Comparison of ENCODE assay signal across 27 mouse cellular contexts in the genomic region with DNA sequence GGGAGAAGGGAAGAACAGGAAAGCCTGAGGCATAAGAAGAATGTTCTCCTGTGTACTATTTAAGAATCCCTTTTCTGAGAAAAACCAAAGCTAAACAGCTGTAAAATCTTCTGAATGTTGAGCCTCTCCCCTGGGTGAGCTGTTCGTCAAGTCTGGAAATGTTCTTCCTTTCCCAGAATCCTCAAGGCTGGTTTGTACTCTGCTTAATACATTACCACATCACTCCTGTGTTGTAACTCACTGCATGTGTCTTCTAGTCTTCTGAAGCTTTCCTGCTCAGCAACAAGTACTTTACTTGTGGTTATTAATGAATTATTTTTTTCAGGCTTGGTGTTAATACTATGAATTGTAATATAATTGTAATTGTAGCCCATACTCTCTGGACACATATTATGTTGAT.
"Had no signal": no experiment of that assay in that cellular context is flagged by ENCODE, and none has a peak within 500 bp of the region (broad histone marks: within the 10 kb centered on the region; RNA-seq: fewer than 3 reads in every experiment).

No protein-coding gene starts in this region.

- H3K4me1 ChIP-seq: heart, embryonic 10.5 days; heart, embryonic 12.5 days; hindbrain, embryonic 10.5 days; hindbrain, embryonic 12.5 days; intestine, embryonic 15.5 days; limb, embryonic 10.5 days; limb, embryonic 12.5 days; liver, embryonic 13.5 days; liver, embryonic 15.5 days had no signal

- H3K9ac ChIP-seq: heart, embryonic 12.5 days; hindbrain, embryonic 12.5 days; hindbrain, embryonic 14.5 days; intestine, embryonic 15.5 days; limb, embryonic 12.5 days; liver, embryonic 13.5 days; liver, embryonic 15.5 days had no signal

- H3K27me3 ChIP-seq: heart, embryonic 12.5 days; hindbrain, embryonic 12.5 days; intestine, embryonic 15.5 days; limb, embryonic 12.5 days; liver, embryonic 13.5 days; liver, embryonic 15.5 days had no signal

- DNase-seq: gastrocnemius, postnatal 14 days; gastrocnemius, postnatal 36 days; heart, adult 18-20 months; heart, postnatal 10 days; heart, postnatal 4 days; kidney, adult 18-20 months; kidney, adult 9 months; kidney, postnatal 10 days; kidney, postnatal 25 days; kidney, postnatal 4 days; liver; liver, embryonic 13.5 days had no signal

- H3K27ac ChIP-seq: heart, embryonic 10.5 days; hindbrain, embryonic 10.5 days; hindbrain, embryonic 12.5 days; hindbrain, embryonic 14.5 days; intestine, embryonic 15.5 days; layer of hippocampus, adult 2 months; left cerebral cortex, adult 2 months; limb, embryonic 10.5 days; limb, embryonic 12.5 days; liver, embryonic 13.5 days; liver, embryonic 15.5 days had no signal

- H3K9me3 ChIP-seq: intestine, embryonic 15.5 days; limb, embryonic 10.5 days; limb, embryonic 12.5 days; liver, embryonic 13.5 days; liver, embryonic 15.5 days had no signal

- H3K36me3 ChIP-seq: heart, embryonic 10.5 days; heart, embryonic 12.5 days; hindbrain, embryonic 10.5 days; hindbrain, embryonic 12.5 days; intestine, embryonic 15.5 days; limb, embryonic 10.5 days; limb, embryonic 12.5 days; liver, embryonic 13.5 days; liver, embryonic 15.5 days had no signal

- H3K4me2 ChIP-seq: heart, embryonic 12.5 days; hindbrain, embryonic 12.5 days; hindbrain, embryonic 14.5 days; intestine, embryonic 15.5 days; limb, embryonic 12.5 days; liver, embryonic 11.5 days; liver, embryonic 13.5 days; liver, embryonic 15.5 days had no signal

- ATAC-seq: hindbrain, embryonic 16.5 days; inflammation-experienced regulatory T-cells, adult 6 months; intestine, embryonic 15.5 days; intestine, postnatal 0 days had no signal

- H3K4me3 ChIP-seq: heart, embryonic 10.5 days; heart, embryonic 12.5 days; hindbrain, embryonic 10.5 days; hindbrain, embryonic 12.5 days; intestine, embryonic 15.5 days; layer of hippocampus, adult 2 months; left cerebral cortex, adult 2 months; limb, embryonic 10.5 days; limb, embryonic 12.5 days; liver, embryonic 13.5 days; liver, embryonic 15.5 days had no signal
